Mouse (Mus musculus) ES-E14 (cell line): ENCODE data around the gene Vps54. TPM values are rescaled to one million over a fixed set of nuclear protein-coding genes. Genes with fewer than 3 reads are reported as not detected.

Experiments
- DNase-seq: peaks from one replicate; pipeline ENCODE4 v3.0.0-alpha.2; 2013; ENCODE audit warnings: low read depth, low spot score
- H3K27ac ChIP-seq: 2 replicates; pipeline ENCODE4 v1.5.1; 2012; ENCODE audit warnings: low read depth, mild to moderate bottlenecking, low read length, moderate library complexity, mixed read lengths; ENCODE audit not compliant: poor library complexity, insufficient read depth, severe bottlenecking
- H3K36me3 ChIP-seq: 2 replicates; pipeline ENCODE4 v1.6.1; 2012; ENCODE audit warnings: mild to moderate bottlenecking, low read length, moderate library complexity, mixed read lengths; ENCODE audit not compliant: control insufficient read depth, poor library complexity, insufficient read depth, severe bottlenecking
- H3K4me1 ChIP-seq, 2 experiments: fragments of 150-350 bp in 1 of 2; sonication (generic) in 1 of 2; 2 replicates each; pipeline ENCODE4 v1.6.1; 2012; ENCODE audit warnings: low read length in 2 of 2, mild to moderate bottlenecking in 1 of 2, mixed read lengths in 1 of 2; ENCODE audit not compliant: control insufficient read depth in 2 of 2, insufficient read depth in 2 of 2, poor library complexity in 1 of 2
- H3K4me3 ChIP-seq, 2 experiments: fragments of 150-350 bp in 1 of 2; sonication (generic) in 1 of 2; 2 replicates each; pipeline ENCODE4 v1.5.1; 2012; ENCODE audit warnings: low read length in 2 of 2, low read depth in 1 of 2, mild to moderate bottlenecking in 1 of 2, mixed read lengths in 1 of 2; ENCODE audit not compliant: insufficient read depth in 1 of 2, poor library complexity in 1 of 2, severe bottlenecking in 1 of 2
- H3K9ac ChIP-seq: 2 replicates; pipeline ENCODE4 v1.6.1; 2012; ENCODE audit warnings: low read depth, mild to moderate bottlenecking, low read length, mixed read lengths; ENCODE audit not compliant: poor library complexity, insufficient read depth, severe bottlenecking
- H3K9me3 ChIP-seq: fragments of 150-350 bp; sonication (generic); 2 replicates; pipeline ENCODE4 v1.6.1; 2012; ENCODE audit warnings: low read depth, mild to moderate bottlenecking, low read length; ENCODE audit not compliant: control insufficient read depth, insufficient read depth
- CHD2 ChIP-seq: IDR thresholded peaks from 2 replicates; pipeline ENCODE4 v1.6.1; 2014; ENCODE audit warnings: mild to moderate bottlenecking, low read depth, low read length, inconsistent platforms
- HCFC1 ChIP-seq: IDR thresholded peaks from 2 replicates; pipeline ENCODE4 v1.6.1; 2012; ENCODE audit warnings: low read length, inconsistent platforms, borderline replicate concordance; ENCODE audit not compliant: insufficient read depth
- MAFK ChIP-seq: IDR thresholded peaks from 2 replicates; pipeline ENCODE4 v1.6.1; 2014; ENCODE audit warnings: mild to moderate bottlenecking, low read depth, low read length, inconsistent platforms; ENCODE audit not compliant: insufficient read depth
- ZC3H11A ChIP-seq: IDR thresholded peaks from 2 replicates; pipeline ENCODE4 v1.6.1; 2012; ENCODE audit warnings: low read depth, mild to moderate bottlenecking, inconsistent platforms, low read length, borderline replicate concordance
- ZNF384 ChIP-seq: IDR thresholded peaks from 2 replicates; pipeline ENCODE4 v1.6.1; 2012; ENCODE audit warnings: low read depth, low read length, inconsistent platforms
- in situ Hi-C, 2 experiments: fragments of 600-800 bp; cut with MboI; formaldehyde crosslinking; loops; one replicate each; pipeline ENCODE4 v1.15.1; 2025; ENCODE audit warnings: low sequenced_read_pairs in 2 of 2, inconsistent platforms in 1 of 2; ENCODE audit not compliant: unreplicated experiment in 2 of 2
- total RNA-seq: library from RNA; depleted of rRNA; stranded (reverse); fragments of 300-350 nt; gene quantifications from 2 replicates; pipeline ENCODE4 v1.2.3, GENCODE M21; 2012

Vps54 gene
- total RNA-seq, 1 experiment = 61.4 TPM

GRCm38 (mm10) chr11:21337855-21338254 lies 98.8 kb downstream of the Vps54 start:
- in situ Hi-C loops = no loop called here
- Histone ChIP-seq H3K9me3 (no peaks in the 10 kb centered on the region), H3K9ac (no peak overlapping the region), H3K36me3 (no peaks in the 10 kb centered on the region), H3K4me1 (no peaks in the 10 kb centered on the region; a peak in 1 of 4 replicates), H3K27ac (no peak overlapping the region), H3K4me3 (no peak overlapping the region)
- no peak for DNase-seq
- no peak for TF ChIP-seq ZNF384
- TF ChIP-seq CHD2 = no peak
- TF ChIP-seq ZC3H11A = no peak
- TF ChIP-seq MAFK = no peak
- no peak for TF ChIP-seq HCFC1

GRCm38 (mm10) chr11:21339088-21339487 lies 100.0 kb downstream of the Vps54 start:
- TF ChIP-seq CHD2 = no peak
- TF ChIP-seq ZC3H11A = no peak
- TF ChIP-seq ZNF384 = no peak
- TF ChIP-seq MAFK = no peak
- TF ChIP-seq HCFC1 = no peak
- H3K9me3 ChIP-seq = no peaks in the 10 kb centered on the region
- H3K36me3 ChIP-seq = no peaks in the 10 kb centered on the region
- no peak for DNase-seq
- no peak overlapping the region for H3K4me3 ChIP-seq
- H3K27ac ChIP-seq = no peak overlapping the region
- no peak overlapping the region for H3K9ac ChIP-seq
- no peaks in the 10 kb centered on the region; a peak in 1 of 4 replicates for H3K4me1 ChIP-seq
- in situ Hi-C loops = no loop called here

- H3K4me1 ChIP-seq = peaks cover 0 to under 1% of the 10 kb centered on the region in 2 experiments; a peak in 1 of 4 replicates
Observed at GRCm38 (mm10) chr11:21343490-21343889, 104.4 kb downstream of the Vps54 start.

GRCm38 (mm10) chr11:21346020-21346419 lies 106.9 kb downstream of the Vps54 start:
- DNase-seq = no peak
- no peaks in the 10 kb centered on the region for H3K36me3 ChIP-seq
- no peak overlapping the region for H3K4me3 ChIP-seq
- H3K9ac ChIP-seq = no peak overlapping the region
- H3K4me1 ChIP-seq = peaks cover 3 to 7% of the 10 kb centered on the region in 2 experiments
- H3K9me3 ChIP-seq = no peaks in the 10 kb centered on the region
- TF ChIP-seq ZC3H11A = no peak
- no peak for TF ChIP-seq CHD2
- TF ChIP-seq MAFK = no peak
- no peak for TF ChIP-seq HCFC1
- TF ChIP-seq ZNF384 = no peak
- H3K27ac ChIP-seq = no peak overlapping the region
- in situ Hi-C loops = no loop called here

More at GRCm38 (mm10) chr11:21343490-21343889, 104.4 kb downstream of the Vps54 start:
- H3K9ac ChIP-seq = no peak overlapping the region
- H3K27ac ChIP-seq = no peak overlapping the region
- DNase-seq = no peak
- TF ChIP-seq ZC3H11A (no peak), HCFC1 (no peak), ZNF384 (no peak)
- no peak overlapping the region for H3K4me3 ChIP-seq
- H3K9me3 ChIP-seq = no peaks in the 10 kb centered on the region
- in situ Hi-C loops = no loop called here
- no peaks in the 10 kb centered on the region for H3K36me3 ChIP-seq

- no peak for DNase-seq
- H3K4me1 ChIP-seq = peaks cover 3 to 7% of the 10 kb centered on the region in 2 experiments
- in situ Hi-C loops = no loop called here
- H3K4me3 ChIP-seq = no peak overlapping the region
- H3K27ac ChIP-seq = no peak overlapping the region
- no peaks in the 10 kb centered on the region for H3K36me3 ChIP-seq
- TF ChIP-seq ZC3H11A = no peak
- no peak for TF ChIP-seq MAFK
- TF ChIP-seq HCFC1 = no peak
- TF ChIP-seq CHD2 = no peak
- no peak for TF ChIP-seq ZNF384
- no peaks in the 10 kb centered on the region for H3K9me3 ChIP-seq
- H3K9ac ChIP-seq = no peak overlapping the region
Observed at GRCm38 (mm10) chr11:21348890-21349289, 109.8 kb downstream of the Vps54 start.
